ENCODE assay signal across 8 mouse cellular contexts in the genomic region with DNA sequence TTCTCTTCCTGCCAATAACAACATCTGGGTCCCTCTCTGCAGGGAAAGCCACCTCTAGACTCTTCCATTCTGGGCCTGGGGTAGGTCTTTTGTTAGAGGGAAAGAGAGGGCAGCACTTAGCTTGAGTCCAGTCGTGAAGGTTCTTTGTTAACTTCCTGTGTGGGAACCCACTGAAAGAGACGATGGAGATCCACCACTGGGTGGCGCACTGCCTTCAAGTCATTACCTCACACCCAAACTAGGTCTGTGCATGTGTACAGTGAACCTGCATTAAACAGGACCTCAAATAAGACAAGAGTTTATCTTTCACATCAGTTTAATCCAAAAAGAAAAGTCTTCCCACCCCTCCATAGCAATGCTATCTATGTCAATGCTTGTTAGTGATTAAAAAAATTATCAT. TPM values are rescaled to one million over a fixed set of nuclear protein-coding genes. Genes with fewer than 3 reads are reported as not detected.
A peak's percentile ranks its signal among the peaks of the same experiment; 100 is the strongest.
DNase-seq lines count a peak whose midpoint lies in the region; ATAC-seq and TF ChIP-seq lines count a peak whose summit lies in the region.

No protein-coding gene starts in this region.

- ATAC-seq in limb, embryonic 11.5 days (ENCODE audit: insufficient number of reproducible peaks, low FRiP score, low TSS enrichment, low read depth), result peak; percentile 63; the same call in 1 of the 2 replicates
- ATAC-seq in monocyte, adult 5-6 weeks (replicated peaks; ENCODE audit: insufficient number of reproducible peaks, low FRiP score, low TSS enrichment, poor library complexity, severe bottlenecking), result peak; percentile 76; the same call in 1 of the 2 replicates

- WGBS in kidney, adult 2 months, result 3% methylated on average over 3 of the region's 3 CpGs
- WGBS in limb, embryonic 11.5 days, result 7% methylated on average over 3 of the region's 3 CpGs

- no peak overlapping the region for H3K9ac ChIP-seq in limb, embryonic 11.5 days (ENCODE audit: low read length)

- intact Hi-C loops in gastrocnemius, postnatal 36 days (cut with DNase I), result loop anchor here (2.0 to 5.0 kb wide), 2 partner anchors 116 to 335 kb away; no protein-coding TSS in a partner anchor

- H3K36me3 ChIP-seq in kidney, adult 2 months (ENCODE audit: control insufficient read depth, insufficient read depth, low read length), result no peaks in the 10 kb centered on the region
- H3K36me3 ChIP-seq in limb, embryonic 11.5 days (ENCODE audit: control insufficient read depth, insufficient read depth, low read length), result no peaks in the 10 kb centered on the region
- H3K36me3 ChIP-seq in splenic B cell, adult 2 months (ENCODE audit: control insufficient read depth, insufficient read depth, low read length, poor library complexity, severe bottlenecking), result no peaks in the 10 kb centered on the region

- no peak overlapping the region for H3K27ac ChIP-seq in cortical plate, adult 2 months (ENCODE audit: insufficient read depth, low read length)
- H3K27ac ChIP-seq in kidney, adult 2 months (ENCODE audit: insufficient read depth, low read depth, low read length), result no peak overlapping the region
- no peak overlapping the region for H3K27ac ChIP-seq in limb, embryonic 11.5 days (replicated peaks; ENCODE audit: low read depth, low read length)

- no peaks in the 10 kb centered on the region for H3K27me3 ChIP-seq in kidney, adult 2 months (replicated peaks; ENCODE audit: control insufficient read depth, insufficient read depth, low read length)
- H3K27me3 ChIP-seq in limb, embryonic 11.5 days (ENCODE audit: control insufficient read depth, insufficient read depth, low read length), result no peaks in the 10 kb centered on the region
- H3K27me3 ChIP-seq in splenic B cell, adult 2 months (ENCODE audit: control insufficient read depth, insufficient read depth, low read length, poor library complexity, severe bottlenecking), result no peaks in the 10 kb centered on the region; the same call in 1 of the 2 replicates

- TF ChIP-seq POLR2A in cortical plate, adult 2 months (IDR thresholded peaks at IDR 0.05; ENCODE audit: extremely low read depth, insufficient read depth, low read length), result no peak
- no peak for TF ChIP-seq POLR2A in kidney, adult 2 months (IDR thresholded peaks at IDR 0.05; ENCODE audit: low read depth, low read length)

- peak; percentile 86 for TF ChIP-seq CTCF in cortical plate, adult 2 months (IDR thresholded peaks at IDR 0.05; ENCODE audit: extremely low read depth, insufficient read depth, low read length)
- peak; percentile 88 for TF ChIP-seq CTCF in kidney, adult 2 months (conservative IDR thresholded peaks at IDR 0.05; ENCODE audit: insufficient read depth, insufficient read length, low read depth, low read length)

- no peak overlapping the region for H3K4me3 ChIP-seq in cortical plate, adult 2 months (ENCODE audit: insufficient read depth, low read length)
- H3K4me3 ChIP-seq in kidney, adult 2 months (ENCODE audit: insufficient read depth, low read depth, low read length), result no peak overlapping the region
- no peak overlapping the region for H3K4me3 ChIP-seq in limb, embryonic 11.5 days (ENCODE audit: low read depth, low read length)

- no peak overlapping the region for H3K4me2 ChIP-seq in limb, embryonic 11.5 days (ENCODE audit: low read depth, severe bottlenecking)

- H3K9me3 ChIP-seq in limb, embryonic 11.5 days (ENCODE audit: control insufficient read depth, low read length), result no peaks in the 10 kb centered on the region

- H3K4me1 ChIP-seq in cortical plate, adult 2 months (ENCODE audit: control insufficient read depth, insufficient read depth, low read length), result no peaks in the 10 kb centered on the region
- H3K4me1 ChIP-seq in kidney, adult 2 months (ENCODE audit: control insufficient read depth, insufficient read depth, low read length), result no peaks in the 10 kb centered on the region
- H3K4me1 ChIP-seq in limb, embryonic 11.5 days (ENCODE audit: control insufficient read depth, insufficient read depth, low read length), result no peaks in the 10 kb centered on the region

- DNase-seq in urinary bladder, adult 18-20 months (ENCODE audit: low spot score in 2 of 2), result peak; percentile 17 to 41
- no peak for DNase-seq in urinary bladder, postnatal 10 days (ENCODE audit: low spot score)
- peak; percentile 42 to 53 for DNase-seq in gastrocnemius, postnatal 36 days
- peak; percentile 71 for DNase-seq in kidney, adult 2 months
- peak; percentile 79 for DNase-seq in limb, embryonic 11.5 days (ENCODE audit: low spot score)
- peak; percentile 84 for DNase-seq in splenic B cell, adult 2 months (ENCODE audit: low read depth, low spot score)

RNA-seq across cellular contexts. Expression of gene Vmn2r27, which starts 31.0 kb away (rescaled TPM):
- 0.04 TPM in 1 of 2 replicates, not detected in the other for polyA plus RNA-seq in cortical plate, adult 2 months (2012; rRNA removed)
- total RNA-seq in gastrocnemius, postnatal 36 days (2021), result not detected
- not detected in 2 replicates for polyA plus RNA-seq in kidney, adult 2 months (2012; rRNA removed)
- polyA plus RNA-seq in limb, embryonic 11.5 days (2014; fragmentation: Nextera tagmentation; extraction: Ambion mirVana), result not detected in 2 replicates
- total RNA-seq in monocyte, adult 5-6 weeks (2017), result 0.75 TPM in 1 of 3 replicates, not detected in the others

RNA-seq across cellular contexts. Expression of gene Cd163, which starts 41.8 kb away (rescaled TPM):
- polyA plus RNA-seq in cortical plate, adult 2 months (2012; rRNA removed), result 0.35 and 0.44 TPM in 2 replicates
- total RNA-seq in gastrocnemius, postnatal 36 days (2021), result 1 to 10 TPM; 6.4 to 9.8 TPM
- polyA plus RNA-seq in kidney, adult 2 months (2012; rRNA removed), result 0.26 and 0.39 TPM in 2 replicates
- not detected in 2 replicates for polyA plus RNA-seq in limb, embryonic 11.5 days (2014; fragmentation: Nextera tagmentation; extraction: Ambion mirVana)
- total RNA-seq in monocyte, adult 5-6 weeks (2017), result 1.7 to 2.9 TPM (median 2.2 TPM) in 3 replicates
